Mouse (Mus musculus): ENCODE results near the gene Il1r1.

DNA sequence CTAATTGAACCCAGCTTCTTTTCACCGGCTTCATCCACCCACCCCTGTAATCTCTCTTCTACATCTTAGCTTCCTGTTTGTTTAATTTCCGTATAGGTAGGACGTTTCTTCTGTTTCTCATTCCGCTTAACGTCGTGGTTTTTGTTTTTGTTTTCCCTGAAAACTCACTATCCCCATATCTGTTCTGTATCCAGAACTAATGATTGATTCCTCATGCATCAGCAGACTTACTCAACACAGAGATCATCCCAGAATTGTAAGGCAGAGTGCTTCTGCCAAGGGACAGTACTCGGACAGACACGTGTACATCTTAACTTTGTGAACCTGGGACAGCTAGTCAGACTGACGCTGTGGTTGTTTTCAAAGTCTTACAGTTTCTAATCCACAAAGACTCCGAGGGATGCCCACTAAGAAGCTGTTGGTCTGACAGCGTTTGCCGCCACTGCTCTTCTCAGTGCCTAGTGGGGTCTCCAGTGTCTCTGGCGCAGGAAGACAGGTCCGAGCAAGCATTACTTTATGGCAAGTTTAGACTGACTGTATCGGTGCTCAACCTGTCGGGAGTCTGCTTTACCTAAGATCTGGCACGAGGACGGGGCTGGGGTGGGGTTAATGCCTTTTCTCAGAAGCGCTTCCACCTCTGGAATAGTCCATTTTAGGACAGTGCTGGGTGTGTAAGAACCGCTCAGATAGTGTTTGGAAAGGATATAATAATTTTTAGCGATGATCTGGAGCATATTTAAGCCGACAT is 100.2 kb downstream of the Il1r1 start:
- no peak for TF ChIP-seq CTCF (IDR thresholded peaks at IDR 0.05; ENCODE audit: borderline replicate concordance, insufficient read depth, low read length)
- TF ChIP-seq POLR2A (IDR thresholded peaks at IDR 0.05; ENCODE audit: low read depth, low read length): no peak
